Mouse (Mus musculus): Measurements from ENCODE around the gene Vti1b.

GRCm38 (mm10) chr12:79130299-79131177 is 41.9 kb downstream of the Vti1b start, which contains the start of gene Arg2:
- no peak for TF ChIP-seq MYOD1 (IDR thresholded peaks at IDR 0.05; ENCODE audit: control insufficient read depth in 1 of 3, insufficient read length in 2 of 3, low read depth in 2 of 3)
- no peak for TF ChIP-seq POLR2AphosphoS2 (IDR thresholded peaks at IDR 0.05; ENCODE audit: insufficient read length, low read depth)
- TF ChIP-seq MAX (IDR thresholded peaks at IDR 0.05; ENCODE audit: low read depth) = no peak
- no peak for TF ChIP-seq TCF12 (IDR thresholded peaks at IDR 0.05; ENCODE audit: insufficient read depth, poor library complexity, severe bottlenecking)
- no peak for TF ChIP-seq POLR2A (IDR thresholded peaks at IDR 0.05; ENCODE audit: insufficient read length, low read depth)
- TF ChIP-seq MYOG (IDR thresholded peaks at IDR 0.05; ENCODE audit: control insufficient read depth in 1 of 3, insufficient read depth in 1 of 3, insufficient read length in 2 of 3, low read depth in 2 of 3) = no peak
- no peak for TF ChIP-seq USF1 (IDR thresholded peaks at IDR 0.05; ENCODE audit: low read depth)
- no peak for TF ChIP-seq TCF3 (IDR thresholded peaks at IDR 0.05; ENCODE audit: insufficient read length, low read depth)
- no peak for TF ChIP-seq CEBPB (IDR thresholded peaks at IDR 0.05; ENCODE audit: insufficient read depth, poor library complexity, severe bottlenecking)
